Mouse (Mus musculus) cerebellum, adult 9-10 months (tissue): ENCODE data around the gene Dennd5b.
"Not testable (repeated sequence)": the region's sequence is repeated elsewhere in the genome, so short reads cannot be mapped to it uniquely, and the experiment has no call there.

ENCODE experiments used
- DNase-seq: peaks from one replicate; pipeline ENCODE4 v3.0.0; 2022

Dennd5b gene

DNA sequence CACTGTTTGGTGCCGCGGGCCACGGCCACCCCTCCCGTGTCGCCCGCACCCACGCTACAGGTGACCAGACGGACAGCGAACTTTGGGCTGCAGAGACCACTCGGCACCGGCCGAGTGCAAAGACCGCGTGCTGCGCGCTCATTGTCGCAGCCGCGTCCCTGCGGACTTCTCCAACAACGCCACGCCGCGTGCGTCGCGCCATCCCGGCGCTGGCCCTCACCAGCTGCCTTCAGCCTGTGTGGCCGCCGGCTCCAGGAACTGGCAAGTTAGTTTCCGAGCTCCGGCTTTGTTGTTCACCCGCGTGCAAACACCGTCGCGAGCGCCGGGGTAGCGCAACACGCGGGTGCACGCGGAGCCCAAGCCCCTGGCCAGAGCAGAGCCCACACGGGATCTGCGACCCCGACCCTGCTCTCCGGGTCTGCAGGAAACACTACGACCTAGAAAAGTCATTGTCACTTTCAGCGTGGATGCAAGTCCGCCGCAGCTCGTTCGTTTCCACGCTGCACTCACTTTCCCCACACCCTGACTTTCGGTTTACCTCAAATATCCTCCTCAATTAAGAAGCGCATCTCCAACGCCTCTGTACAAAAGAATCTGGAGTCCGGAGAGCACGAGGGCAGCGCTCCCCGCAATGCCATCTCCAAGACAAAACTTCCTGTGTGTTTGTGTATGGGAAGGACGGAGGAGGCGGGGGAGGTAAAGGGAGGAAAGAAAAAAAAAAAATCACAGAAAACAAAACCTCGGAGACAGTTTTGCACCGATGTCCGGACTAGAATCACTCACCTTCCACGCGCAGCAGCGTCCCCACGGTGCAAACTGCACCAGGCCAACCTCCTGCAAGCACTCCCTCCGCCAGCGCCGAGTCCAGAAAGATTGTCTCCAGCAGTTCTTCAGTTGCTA lies 155.7 kb downstream of the Dennd5b start:
- peak; percentile 33 for DNase-seq

DNA sequence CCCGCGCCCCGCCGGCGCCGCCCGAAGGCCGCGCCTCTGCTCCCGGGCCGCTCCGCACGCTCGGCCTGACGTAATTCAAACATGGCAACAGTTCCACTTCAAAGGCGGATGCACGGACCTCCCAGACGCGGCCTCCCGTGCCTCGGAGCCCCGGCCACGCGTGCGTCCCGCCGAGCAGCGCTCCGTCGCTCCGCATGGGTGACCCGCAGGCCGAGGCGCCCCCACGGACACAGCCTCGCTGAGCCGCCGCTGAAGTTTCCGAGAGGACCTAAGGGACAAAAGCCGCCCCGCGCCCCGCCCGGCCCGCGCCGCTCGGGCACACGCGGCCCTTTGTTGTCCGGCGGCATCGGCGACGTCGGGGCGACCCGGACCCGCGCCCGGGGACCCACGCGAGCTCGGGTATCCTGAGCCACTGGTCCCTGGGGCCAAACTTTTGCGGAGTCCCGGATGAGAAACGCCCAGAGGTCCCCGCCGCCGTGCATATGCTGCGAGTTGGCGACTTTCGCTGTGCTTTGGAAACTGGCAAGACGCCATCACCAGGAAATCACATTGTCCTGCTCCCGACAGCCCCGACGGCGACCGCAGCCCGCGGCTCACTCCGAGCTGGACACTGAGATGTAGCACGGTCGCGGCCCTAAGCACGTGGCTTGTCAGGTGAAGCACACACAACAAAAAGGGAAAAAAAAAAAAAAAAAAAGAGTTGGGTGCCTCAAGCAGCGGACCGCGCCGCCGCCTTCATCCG lies 156.5 kb downstream of the Dennd5b start:
- DNase-seq = peak; percentile 37

- DNase-seq = no peak
These were observed 157.1 kb downstream of the Dennd5b start for GRCm38 (mm10) chr6:148944344-148944766.

DNA sequence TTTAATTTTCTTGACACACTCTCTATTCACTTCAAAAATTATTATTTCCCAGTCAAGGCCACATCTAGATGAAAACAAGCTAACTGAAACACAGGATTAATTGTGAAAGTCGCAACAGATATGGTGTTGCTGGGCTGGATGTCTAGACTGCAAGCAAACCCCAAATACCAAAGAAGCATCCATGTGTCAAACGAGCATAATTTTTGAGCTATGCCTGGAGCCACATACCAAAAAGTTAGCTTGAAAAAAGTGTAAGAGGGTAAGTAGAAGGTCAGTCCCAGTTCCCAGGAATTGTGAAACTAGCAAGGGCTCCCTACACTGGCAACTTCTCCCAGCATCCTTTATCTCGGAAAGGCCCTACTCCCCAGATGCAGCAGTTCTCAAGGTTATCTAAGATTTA lies 157.8 kb downstream of the Dennd5b start:
- DNase-seq = no peak

DNA sequence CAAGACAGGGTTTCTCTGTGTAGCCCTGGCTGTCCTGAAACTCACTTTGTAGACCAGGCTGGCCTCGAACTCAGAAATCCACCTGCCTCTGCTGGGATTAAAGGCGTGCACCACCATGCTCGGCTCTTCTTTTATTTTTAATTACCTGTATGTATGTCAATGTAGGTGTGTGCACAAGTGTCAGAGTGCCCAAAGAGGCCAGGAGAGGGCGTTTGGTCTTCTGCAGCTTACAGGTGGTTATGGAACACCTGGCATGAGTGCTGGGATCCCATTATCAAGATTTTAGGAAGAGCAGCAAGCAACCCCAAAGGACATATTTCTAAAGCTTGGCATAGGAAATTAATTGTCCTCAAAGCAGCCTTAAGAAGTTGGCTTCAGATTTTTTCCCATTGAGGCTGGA lies 159.1 kb downstream of the Dennd5b start:
- DNase-seq = no peak

- no peak for DNase-seq
These were observed 159.6 kb downstream of the Dennd5b start for GRCm38 (mm10) chr6:148941880-148942279.

DNA sequence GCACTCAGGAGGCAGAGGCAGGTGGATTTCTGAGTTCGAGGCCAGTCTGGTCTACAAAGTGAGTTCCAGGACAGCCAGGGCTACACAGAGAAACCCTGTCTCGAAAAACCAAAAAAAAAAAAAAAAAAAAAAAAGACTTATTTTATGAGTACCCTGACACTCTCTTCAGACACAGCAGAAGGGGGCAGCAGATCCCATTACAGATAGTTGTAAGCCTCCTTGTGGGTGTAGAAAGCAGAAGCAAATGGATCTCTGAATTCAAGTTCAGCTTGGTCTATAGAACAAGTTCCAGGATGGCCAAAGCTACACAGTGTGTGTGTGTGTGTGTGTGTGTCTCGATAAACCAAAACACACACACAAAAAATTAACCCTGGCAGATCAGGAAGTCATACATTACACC lies 161.1 kb downstream of the Dennd5b start:
- not testable (repeated sequence) for DNase-seq
